Mouse (Mus musculus) T-helper 2 cell (primary cell): ENCODE data around the gene Pcsk1n.

Experiments
- in situ Hi-C: fragments of 300-600 bp; cut with MboI, MseI; formaldehyde crosslinking; loops from one replicate; pipeline ENCODE4 v1.15.1; 2025; ENCODE audit warnings: high pct_unique_total_duplicates

Gene Pcsk1n

DNA sequence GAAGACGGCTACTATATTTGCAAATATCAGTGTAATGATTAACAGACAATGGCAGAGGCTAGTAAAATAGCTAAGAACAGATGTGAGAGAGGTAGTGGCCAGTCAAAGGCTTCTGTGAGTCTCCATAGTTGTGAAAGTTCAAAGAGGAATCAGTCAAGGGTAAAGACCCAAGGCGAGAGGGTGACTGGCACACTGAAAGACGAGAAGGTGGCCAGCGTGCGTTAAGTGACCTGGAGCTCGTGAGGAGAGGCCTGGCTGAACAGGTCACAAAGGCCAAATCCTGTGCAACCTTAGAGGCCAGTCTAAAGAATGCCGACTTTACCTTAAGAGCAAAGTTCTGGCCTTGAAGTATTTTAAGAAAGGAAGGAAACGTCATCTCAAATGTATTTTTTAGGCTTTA lies 26.0 kb downstream of the Pcsk1n start:
- in situ Hi-C loops: no loop called here

DNA sequence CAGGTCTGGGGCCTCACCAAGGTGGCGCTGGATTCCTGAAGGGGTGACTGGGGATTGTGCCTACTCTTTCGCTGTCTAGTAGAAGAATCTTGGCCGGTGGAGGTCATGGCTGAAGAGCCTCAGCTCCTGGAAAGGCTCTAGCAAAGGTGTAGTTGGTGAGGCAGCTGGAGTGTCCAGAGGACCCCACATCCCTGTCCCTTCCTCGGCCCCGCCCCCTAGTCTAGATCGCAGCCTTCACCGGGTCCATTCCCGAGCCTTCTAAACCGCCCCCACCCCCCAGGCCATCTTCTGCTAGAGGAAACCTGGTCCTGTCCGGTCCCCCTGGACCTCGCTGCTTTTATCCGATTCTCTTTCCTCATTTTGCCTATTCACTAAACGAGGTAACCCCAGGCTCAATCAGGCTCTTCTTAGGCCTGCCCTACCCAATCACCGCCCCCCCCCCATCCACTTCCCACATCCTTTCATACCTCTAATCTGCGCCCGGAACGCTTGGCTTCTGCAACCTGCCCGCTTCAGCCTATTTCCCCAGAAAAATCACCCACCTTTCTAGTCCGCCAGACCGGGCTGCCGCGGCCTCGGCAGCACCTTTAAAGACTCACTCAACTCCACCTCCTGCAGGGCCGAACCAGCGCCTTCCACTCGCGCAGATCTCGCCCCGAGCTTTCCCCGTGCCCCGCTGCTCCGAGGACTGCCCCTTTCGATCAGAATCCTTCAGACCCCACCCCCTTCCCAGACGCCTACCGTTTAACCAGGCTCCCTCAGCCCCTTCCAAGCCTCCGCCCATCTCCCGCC lies 27.7 kb downstream of the Pcsk1n start, which contains the start of gene Hdac6:
Gene Hdac6, minus strand, starts transcription at position 782 of the 792 bp plus-strand sequence.
- in situ Hi-C loops: no loop called here

DNA sequence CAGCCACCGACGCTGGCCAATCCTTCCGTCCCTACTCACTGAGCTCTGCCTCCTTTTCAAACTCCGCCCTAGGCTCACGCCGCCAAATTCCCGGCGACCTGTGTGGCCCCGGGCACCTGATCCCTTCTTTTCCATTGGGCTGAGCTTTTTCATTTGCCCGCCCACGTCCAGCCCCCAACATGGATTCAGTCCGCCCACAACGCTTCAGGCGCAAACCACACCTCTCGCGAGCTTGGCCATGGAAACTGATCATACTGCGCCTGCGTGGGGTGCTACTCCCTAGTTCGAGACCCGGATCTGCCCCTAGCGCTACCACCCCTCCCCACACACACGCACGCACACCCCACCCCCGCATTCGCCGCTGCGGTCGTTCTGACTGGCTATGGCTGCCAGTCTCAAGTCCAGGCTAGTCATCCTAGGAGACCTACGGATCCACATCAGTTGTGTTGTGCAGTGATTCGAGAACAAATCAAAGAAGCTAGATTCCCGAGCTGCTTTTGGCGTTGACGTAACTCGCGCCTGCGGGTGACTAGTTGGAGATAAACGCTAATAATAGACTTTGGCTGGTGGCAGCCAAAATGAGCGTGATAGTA lies 28.4 kb downstream of the Pcsk1n start:
- in situ Hi-C loops: no loop called here

DNA sequence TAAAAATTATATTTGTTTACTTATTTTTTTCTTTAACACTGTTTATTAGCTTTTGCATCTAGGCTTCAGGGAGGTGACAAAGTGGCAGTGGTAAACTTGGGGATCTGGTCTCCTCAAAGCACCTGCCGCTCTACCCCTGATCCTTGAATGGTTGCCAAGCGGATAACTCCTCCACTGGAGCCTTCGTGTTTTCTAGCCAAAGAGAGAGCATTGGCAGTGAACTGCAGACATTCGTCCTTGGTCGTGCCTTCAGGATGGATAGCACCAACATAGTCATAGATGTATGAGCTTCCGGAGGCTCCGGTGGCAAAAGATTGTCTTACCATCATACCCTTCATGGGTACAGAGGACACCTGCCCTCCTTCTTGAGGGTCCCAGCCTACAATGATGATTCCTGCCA lies 30.5 kb downstream of the Pcsk1n start:
- in situ Hi-C loops: no loop called here

DNA sequence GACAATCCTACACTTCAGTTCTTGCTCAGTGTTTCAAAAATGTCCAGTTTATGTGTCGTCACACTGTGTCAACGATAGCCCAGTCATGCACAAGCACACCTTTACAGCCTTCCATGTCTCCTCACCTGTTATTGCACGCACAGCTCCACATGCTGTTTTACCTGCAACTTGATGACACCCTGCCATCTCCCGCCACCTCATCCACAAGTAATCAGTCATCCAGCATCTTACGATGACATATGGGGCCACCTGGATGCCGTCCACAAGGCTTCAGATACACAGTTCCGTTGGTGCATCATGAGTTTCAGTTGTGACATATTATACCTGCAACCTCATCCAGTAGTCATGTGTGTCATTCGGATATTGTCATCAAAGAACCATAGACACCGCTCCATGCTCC lies 39.2 kb downstream of the Pcsk1n start:
- in situ Hi-C loops: no loop called here

DNA sequence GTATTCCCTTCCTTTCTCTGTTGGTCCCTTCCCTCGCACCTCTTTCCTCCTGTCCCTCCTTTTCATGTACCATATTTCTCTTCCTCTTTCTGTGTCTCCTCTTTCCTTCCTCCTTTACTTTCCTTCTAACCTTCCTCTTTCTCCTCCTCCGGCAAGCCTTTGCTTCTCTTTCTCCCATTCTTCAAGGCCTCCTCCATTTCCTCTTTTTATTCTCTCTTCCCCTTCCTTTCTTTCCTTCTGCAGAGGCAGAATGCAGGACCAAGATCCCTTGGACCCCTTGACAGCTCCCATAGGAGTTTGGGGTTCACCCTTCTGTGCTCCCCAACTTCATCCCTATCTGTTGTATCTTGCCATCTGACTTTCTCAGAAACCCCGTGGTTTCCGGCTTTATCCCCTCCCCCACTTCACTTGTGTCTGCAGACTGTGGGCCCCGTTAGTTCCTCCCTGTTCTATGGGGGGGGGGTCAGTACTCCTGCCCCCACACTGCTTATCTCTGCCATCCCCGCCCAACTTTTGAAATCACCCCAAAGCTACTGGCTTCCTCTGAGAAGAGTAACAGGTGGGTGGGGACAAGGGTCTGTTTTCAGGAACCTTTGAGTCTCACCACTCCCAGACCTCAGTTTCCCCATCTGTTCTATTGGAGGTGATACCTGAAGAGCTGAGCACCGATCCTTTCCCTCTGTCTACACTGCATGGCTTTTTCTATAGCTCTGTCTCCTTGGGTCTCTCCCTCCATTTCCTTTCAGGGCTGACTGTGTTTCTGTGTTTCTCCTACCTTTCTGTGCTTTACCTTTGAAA lies 44.4 kb downstream of the Pcsk1n start:
- in situ Hi-C loops: no loop called here

DNA sequence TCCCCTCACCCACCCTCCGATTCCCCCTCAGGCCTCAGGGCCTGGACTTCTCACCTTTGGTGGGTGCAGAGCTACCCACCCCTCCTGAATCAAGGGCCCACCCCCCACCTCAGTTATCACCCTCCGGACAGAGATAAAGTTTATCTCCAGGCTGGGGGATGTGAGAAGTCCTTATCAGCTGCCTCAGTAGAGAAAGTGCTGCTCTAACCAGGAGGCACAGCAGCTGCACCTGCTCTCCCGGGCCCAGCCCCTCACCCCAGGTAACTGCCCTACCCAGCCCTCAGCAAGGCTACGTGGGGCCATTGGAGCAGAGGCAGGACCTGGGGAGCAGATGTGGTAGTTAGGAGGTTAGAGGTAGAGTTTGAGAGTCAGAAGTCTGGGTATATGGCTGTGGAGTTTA lies 46.5 kb downstream of the Pcsk1n start:
- in situ Hi-C loops: no loop called here

DNA sequence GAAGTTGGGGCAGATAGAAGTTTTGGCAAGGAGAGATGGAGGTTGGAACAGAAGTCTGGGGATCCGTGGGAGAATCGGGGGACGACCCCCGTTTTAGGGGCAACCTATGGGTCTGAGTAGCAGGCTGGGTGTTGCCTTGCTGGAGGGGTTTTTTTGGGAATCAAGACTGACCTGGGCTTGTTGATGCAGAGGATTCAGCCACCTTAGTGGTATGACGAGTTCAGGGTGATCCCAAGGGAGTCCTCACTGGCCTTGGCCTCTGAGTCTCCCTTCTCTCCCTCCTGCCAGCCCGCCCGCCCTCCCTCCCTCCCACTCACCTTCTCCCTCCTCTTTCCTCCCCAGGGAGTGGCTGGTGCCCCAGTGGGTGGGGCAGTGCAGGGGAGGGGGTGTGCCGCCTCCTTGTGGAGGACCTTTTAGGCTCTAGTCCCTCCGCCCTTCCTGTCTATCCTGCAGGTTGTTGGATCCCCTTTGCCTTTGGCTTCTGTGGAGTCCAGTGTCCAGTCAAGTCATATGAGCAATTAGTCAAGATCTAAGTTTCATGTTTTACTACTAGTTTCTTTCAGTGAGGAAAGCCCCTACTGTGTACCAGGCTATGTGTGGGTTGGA lies 48.1 kb downstream of the Pcsk1n start:
- in situ Hi-C loops: no loop called here

DNA sequence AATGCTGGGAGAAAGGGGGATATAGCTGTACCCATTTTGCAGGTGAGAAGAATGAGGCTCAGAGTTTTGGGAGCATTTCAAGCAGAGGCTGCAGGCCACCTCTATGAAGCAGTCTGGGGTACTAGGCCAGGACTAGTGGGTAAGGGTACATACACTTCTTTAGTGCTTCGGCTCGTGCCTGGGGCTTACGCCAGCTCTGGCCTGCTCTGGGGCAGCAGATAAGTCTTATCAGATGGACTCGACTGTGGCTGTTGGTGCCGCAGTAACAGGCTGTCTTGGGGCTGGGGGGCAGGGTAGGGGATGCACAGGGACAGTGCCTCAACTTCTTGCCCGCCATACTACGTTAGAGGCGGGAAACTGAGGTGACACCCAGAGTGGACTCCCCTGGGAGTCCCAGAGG lies 48.6 kb downstream of the Pcsk1n start:
- in situ Hi-C loops: no loop called here

DNA sequence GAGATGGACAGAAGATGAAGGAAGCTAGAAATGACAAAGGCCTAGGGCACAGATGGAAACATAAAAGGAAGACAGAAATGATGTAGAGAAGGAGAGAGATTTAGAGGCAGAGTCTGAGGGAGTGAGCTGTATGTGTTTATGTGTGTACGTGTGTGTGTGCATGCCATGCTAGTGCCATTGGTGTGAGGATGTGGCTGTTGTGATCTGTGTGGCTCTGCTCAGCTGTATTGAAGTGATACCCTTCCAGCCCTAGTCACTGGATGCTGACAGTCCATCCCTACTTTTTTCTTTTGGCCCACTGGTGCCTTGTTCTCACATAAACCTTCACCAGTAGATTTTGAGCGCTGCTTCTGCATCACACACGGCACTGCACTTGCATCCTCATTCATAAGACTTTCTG lies 49.3 kb downstream of the Pcsk1n start:
- in situ Hi-C loops: no loop called here

DNA sequence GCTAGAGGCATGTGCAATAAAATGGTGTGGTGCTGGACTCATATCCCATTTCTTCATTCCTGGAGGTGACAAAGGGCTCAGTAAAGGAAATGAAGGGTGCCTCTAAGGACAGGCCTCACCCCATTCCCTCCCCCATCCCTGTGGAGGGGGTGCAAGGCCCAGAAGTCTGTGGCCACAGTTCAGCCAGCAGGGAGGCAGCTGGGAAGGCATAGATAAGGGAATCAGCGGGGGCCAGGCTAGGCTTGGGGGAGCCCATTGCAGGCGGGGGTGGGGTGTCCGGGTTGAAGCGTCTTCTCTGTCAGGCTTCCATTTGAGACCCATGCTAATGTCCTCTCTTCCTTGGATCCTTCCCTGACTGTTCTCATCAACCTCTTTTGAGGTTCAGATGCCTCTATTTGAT lies 51.7 kb downstream of the Pcsk1n start:
- in situ Hi-C loops: no loop called here
